Mouse (Mus musculus): ENCODE measurements around the gene Mybphl.

DNA sequence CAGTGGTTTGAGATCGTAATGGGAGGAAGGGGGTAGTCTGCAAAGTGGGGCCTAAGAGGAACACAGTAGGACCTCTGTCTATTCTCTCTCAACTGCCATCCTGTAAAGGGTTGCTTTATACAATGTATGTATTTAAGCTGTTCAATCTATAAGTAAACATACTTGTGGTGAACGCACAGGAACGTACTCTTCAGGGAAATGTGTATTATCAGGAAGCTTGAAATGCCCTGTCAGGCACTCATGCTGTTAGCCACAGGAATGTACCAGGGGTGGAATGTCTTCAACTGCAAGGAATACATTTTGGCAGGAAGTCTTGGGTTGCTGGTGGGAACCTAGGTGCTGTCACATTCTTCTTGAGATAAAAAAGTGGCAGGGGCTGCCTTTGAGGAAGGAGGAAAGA lies 8.0 kb downstream of the Mybphl start:
- no peak for TF ChIP-seq CTCF (IDR thresholded peaks at IDR 0.05; ENCODE audit: insufficient read depth, low read length)
- no peak for TF ChIP-seq POLR2A (IDR thresholded peaks at IDR 0.05; ENCODE audit: borderline replicate concordance, extremely low read depth, low read depth, low read length)
